Mouse (Mus musculus) kidney, embryonic 15.5 days (tissue): ENCODE results near the gene Akap12. TPM values are rescaled to one million over a fixed set of nuclear protein-coding genes. Genes with fewer than 3 reads are reported as not detected.

Source experiments
- ATAC-seq: fragments of 200-750 bp; cut with Nextera tagmentation; replicated peaks from 2 replicates; pipeline ENCODE4 v1.8.0; 2017; ENCODE audit warnings: moderate TSS enrichment; ENCODE audit not compliant: low FRiP score
- H3K27ac ChIP-seq: fragments of 300-500 bp; sonication (generic); 2 replicates; pipeline ENCODE4 v1.5.1; 2015; ENCODE audit warnings: mild to moderate bottlenecking, inconsistent platforms
- H3K27me3 ChIP-seq: fragments of 300-500 bp; sonication (generic); 2 replicates; pipeline ENCODE4 v1.6.1; 2015; ENCODE audit warnings: inconsistent platforms
- H3K36me3 ChIP-seq: fragments of 300-500 bp; sonication (generic); 2 replicates; pipeline ENCODE4 v1.6.1; 2015; ENCODE audit warnings: inconsistent platforms
- H3K4me1 ChIP-seq: fragments of 300-500 bp; sonication (generic); 2 replicates; pipeline ENCODE4 v1.6.1; 2015; ENCODE audit warnings: inconsistent platforms
- H3K4me2 ChIP-seq: fragments of 300-500 bp; sonication (generic); 2 replicates; pipeline ENCODE4 v1.6.1; 2015; ENCODE audit warnings: moderate library complexity, mild to moderate bottlenecking, inconsistent platforms
- H3K4me3 ChIP-seq: fragments of 300-500 bp; sonication (generic); replicated peaks from 2 replicates; pipeline ENCODE4 v1.5.1; 2015; ENCODE audit warnings: mild to moderate bottlenecking, inconsistent platforms
- H3K9ac ChIP-seq: fragments of 300-500 bp; sonication (generic); 2 replicates; pipeline ENCODE4 v1.6.1; 2015; ENCODE audit warnings: mild to moderate bottlenecking, inconsistent platforms
- H3K9me3 ChIP-seq: fragments of 300-500 bp; sonication (generic); replicated peaks from 2 replicates; pipeline ENCODE4 v1.6.1; 2016; ENCODE audit warnings: inconsistent platforms
- WGBS: fragments of 180-500 bp; shearing (Covaris S2); methylation state at CpG from one replicate; pipeline ENCODE4 v1.1.7; 2015; ENCODE audit warnings: mixed read lengths; 5-methylcytosine and 5-hydroxymethylcytosine counted together
- polyA plus RNA-seq: library from polyadenylated mRNA; unstranded; fragments of >200 nt; fragmentation: Nextera tagmentation; extraction: Ambion mirVana; gene quantifications from 2 replicates; pipeline ENCODE4 v1.2.1, GENCODE M21; 2015

The Akap12 gene
- polyA plus RNA-seq, 1 experiment from 2014 or later, result 94.1 TPM

DNA sequence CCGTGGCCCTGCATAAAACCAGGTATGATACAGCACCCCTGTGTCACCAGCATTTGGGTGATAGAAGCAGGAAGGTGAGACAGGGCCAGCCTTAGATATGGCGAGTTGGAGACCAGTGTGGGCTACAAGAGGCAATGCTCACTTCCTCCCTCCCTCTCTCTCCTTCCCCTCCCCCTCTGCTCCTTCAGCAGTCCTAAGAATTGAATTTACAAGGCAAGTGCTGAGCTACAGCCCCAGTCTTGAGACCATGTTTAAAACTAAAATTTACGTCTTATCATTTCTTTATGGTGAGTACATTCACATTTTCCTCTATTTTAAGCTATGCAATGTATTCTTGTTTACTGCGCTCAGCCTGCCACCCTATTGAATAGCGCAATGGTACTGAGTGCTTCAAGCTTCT lies 5.3 kb upstream of the Akap12 start:
- Histone ChIP-seq H3K27me3 (no peaks in the 10 kb centered on the region), H3K27ac (no peak overlapping the region), H3K4me2 (no peak overlapping the region), H3K9ac (no peak overlapping the region), H3K4me3 (no peak overlapping the region), H3K4me1 (peaks cover 9% of the 10 kb centered on the region), H3K9me3 (no peaks in the 10 kb centered on the region), H3K36me3 (no peaks in the 10 kb centered on the region)
- ATAC-seq, result no peak
- WGBS, result 78% methylated on average over 5 of the region's 5 CpGs

DNA sequence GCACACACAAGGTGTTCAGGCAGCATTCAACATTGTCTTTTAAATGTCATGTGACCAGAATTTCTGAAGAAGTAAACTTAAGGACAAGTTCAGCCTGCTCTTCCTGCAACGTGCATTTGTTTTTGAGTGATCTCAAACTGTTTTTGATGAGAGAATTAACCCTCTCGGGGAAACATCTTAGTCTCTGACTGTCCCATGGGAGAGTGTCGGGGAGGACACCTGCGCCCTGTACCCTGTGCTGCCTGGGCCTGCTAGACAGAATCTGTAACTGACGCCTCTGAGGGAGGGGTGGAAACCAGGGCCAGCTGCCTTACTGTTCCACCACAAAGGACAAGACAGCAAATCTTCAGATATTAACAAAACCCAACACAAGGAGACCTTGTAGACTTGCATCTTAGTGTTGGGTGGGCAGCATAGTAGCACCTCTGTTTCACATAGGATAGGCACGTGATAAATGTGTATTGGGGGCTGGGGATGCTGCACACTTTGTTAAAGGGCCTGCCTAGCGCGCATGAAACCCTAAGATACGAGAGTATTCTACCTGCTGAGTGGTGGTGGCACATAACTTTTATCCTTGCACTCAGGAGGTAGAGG lies 4.7 kb upstream of the Akap12 start:
- ATAC-seq, result no peak
- Histone ChIP-seq H3K27me3 (no peaks in the 10 kb centered on the region), H3K4me1 (peaks cover 10% of the 10 kb centered on the region), H3K9me3 (no peaks in the 10 kb centered on the region), H3K36me3 (no peaks in the 10 kb centered on the region), H3K4me3 (no peak overlapping the region), H3K27ac (no peak overlapping the region), H3K4me2 (no peak overlapping the region), H3K9ac (no peak overlapping the region)
- 80% methylated on average over 9 of the region's 9 CpGs for WGBS

DNA sequence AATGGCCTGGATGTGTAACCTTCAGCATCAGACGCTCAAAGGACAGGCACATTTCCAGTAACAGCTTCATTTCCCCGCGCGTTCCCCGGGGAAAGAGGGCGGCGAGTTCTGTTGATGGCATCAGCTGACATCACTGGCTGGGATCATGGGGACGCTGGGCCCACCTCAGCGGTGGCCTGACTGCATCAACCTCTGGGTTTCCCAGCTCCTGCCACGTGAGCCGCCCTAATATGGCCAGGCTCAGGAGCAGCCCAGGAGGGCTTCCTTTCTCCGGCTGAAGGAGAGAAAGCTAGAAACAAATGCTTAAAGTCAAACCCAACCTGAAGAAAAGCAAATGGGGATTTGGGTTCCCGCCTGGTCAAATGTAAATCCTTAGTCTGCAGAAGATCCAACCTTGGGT lies 539 bp upstream of the Akap12 start:
- Histone ChIP-seq H3K9ac (peak overlapping the region; percentile 68; the same call in 1 of the 2 replicates), H3K27ac (0 out of 2 replicates have a peak overlapping the region, but pooled peaks have one; percentile 75), H3K36me3 (no peaks in the 10 kb centered on the region), H3K9me3 (no peaks in the 10 kb centered on the region), H3K27me3 (no peaks in the 10 kb centered on the region), H3K4me3 (peak overlapping the region; percentile 77), H3K4me2 (peak overlapping the region; percentile 95), H3K4me1 (peaks cover 19% of the 10 kb centered on the region)
- WGBS, result 6% methylated on average over 13 of the region's 13 CpGs
- peak; percentile 73 for ATAC-seq

DNA sequence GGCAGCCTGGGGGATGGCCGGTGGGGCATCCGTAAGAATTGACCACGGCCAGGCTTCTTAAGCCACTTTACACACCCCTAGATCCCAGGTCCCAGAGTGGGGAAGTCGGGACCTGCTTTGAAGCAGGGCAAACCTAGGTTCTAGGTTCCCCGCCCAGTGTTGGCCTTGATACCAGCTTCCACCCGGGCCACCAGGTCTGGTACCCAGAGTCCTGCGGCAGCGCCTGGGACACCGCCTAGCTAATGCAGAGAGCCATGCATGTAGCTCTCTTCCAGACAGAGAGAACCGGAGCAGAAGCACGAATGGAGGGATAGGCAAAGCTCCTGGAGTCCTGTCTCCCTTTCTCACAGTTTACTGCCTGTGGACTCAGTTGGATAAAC lies 741 bp downstream of the Akap12 start:
- Histone ChIP-seq H3K4me2 (peak overlapping the region; percentile 95), H3K4me1 (peaks cover 19% of the 10 kb centered on the region), H3K36me3 (no peaks in the 10 kb centered on the region), H3K27ac (peak overlapping the region; percentile 75), H3K9ac (peak overlapping the region; percentile 68), H3K4me3 (peak overlapping the region; percentile 77), H3K9me3 (no peaks in the 10 kb centered on the region), H3K27me3 (no peaks in the 10 kb centered on the region)
- whole genome bisulfite sequencing, result 2% methylated on average over 11 of the region's 11 CpGs
- ATAC-seq, result peak; percentile 45

DNA sequence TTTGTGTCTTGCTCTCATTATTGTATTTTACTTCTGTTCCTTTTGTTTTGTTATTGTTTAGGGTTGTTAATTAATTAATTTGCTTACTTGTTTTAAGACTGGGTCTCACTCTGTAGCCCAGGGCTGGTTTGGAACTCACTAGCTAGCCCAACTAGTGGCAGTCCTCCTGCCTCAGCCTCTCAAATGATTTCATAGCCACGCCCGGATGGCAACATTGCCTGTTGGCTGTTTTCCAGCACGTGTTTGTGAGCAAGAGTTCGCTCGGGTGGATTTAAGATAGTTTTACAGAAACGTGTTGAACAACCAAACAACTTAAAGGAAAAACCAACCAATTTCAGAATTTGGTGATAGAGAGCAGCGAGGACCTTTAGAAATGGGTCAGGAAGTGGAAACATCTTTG lies 1.3 kb downstream of the Akap12 start:
- H3K4me2 ChIP-seq, result peak overlapping the region; percentile 95
- no peaks in the 10 kb centered on the region for H3K9me3 ChIP-seq
- H3K9ac ChIP-seq, result no peak overlapping the region
- H3K4me3 ChIP-seq, result peak overlapping the region; percentile 77
- H3K4me1 ChIP-seq, result peaks cover 19% of the 10 kb centered on the region
- no peaks in the 10 kb centered on the region for H3K36me3 ChIP-seq
- no peaks in the 10 kb centered on the region for H3K27me3 ChIP-seq
- no peak overlapping the region for H3K27ac ChIP-seq
- ATAC-seq, result no peak
- 76% methylated on average over 7 of the region's 7 CpGs for WGBS

DNA sequence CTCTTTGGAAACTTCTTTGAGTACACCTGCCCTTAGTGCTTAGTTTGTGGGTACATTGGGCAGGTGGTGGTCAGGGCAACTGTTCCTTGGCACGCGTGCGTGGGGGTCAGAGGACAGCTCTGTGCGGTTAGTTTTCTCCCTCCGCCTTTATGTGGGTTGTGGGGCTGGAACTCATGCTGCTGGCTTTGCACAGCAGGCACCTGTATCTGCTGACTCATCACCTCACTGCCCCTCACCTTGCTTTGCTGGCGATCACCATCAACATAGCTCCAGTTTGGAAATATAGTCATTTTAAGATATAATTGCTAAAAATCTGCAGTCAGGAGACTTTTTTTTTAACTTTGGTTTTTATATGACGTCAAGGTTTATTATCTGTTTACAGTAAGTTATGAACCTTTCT lies 2.0 kb downstream of the Akap12 start:
- H3K36me3 ChIP-seq, result no peaks in the 10 kb centered on the region
- peak overlapping the region; percentile 77 for H3K4me3 ChIP-seq
- 90% methylated on average over 7 of the region's 7 CpGs for WGBS
- H3K27me3 ChIP-seq, result no peaks in the 10 kb centered on the region
- peaks cover 19% of the 10 kb centered on the region for H3K4me1 ChIP-seq
- ATAC-seq, result no peak
- H3K27ac ChIP-seq, result no peak overlapping the region
- no peak overlapping the region for H3K9ac ChIP-seq
- no peaks in the 10 kb centered on the region for H3K9me3 ChIP-seq
- H3K4me2 ChIP-seq, result peak overlapping the region; percentile 95

DNA sequence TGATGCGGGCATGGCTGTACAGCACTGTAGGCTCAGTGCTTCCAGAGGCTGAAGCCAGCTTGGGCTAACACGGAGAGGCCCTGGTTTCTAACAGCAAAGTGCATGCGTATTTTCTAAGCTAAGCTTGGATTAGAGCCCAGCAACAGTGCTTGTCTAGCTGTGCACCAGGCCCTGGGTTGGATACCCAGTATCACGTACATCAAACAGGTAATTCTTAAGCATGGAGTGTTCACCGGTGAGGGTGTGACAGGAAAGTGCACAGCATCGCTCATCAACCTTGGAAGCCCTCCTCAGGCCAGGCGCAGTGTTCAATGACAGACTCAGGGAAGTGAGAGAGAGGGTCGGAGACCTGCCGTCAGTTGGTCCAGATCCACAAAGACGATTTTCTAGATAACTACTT lies 9.4 kb downstream of the Akap12 start:
- Histone ChIP-seq H3K9ac (no peak overlapping the region), H3K36me3 (no peaks in the 10 kb centered on the region), H3K4me1 (peaks cover 12% of the 10 kb centered on the region), H3K9me3 (no peaks in the 10 kb centered on the region), H3K27me3 (no peaks in the 10 kb centered on the region), H3K4me2 (no peak overlapping the region), H3K4me3 (no peak overlapping the region), H3K27ac (no peak overlapping the region)
- 93% methylated on average over 10 of the region's 10 CpGs for WGBS
- ATAC-seq, result no peak

DNA sequence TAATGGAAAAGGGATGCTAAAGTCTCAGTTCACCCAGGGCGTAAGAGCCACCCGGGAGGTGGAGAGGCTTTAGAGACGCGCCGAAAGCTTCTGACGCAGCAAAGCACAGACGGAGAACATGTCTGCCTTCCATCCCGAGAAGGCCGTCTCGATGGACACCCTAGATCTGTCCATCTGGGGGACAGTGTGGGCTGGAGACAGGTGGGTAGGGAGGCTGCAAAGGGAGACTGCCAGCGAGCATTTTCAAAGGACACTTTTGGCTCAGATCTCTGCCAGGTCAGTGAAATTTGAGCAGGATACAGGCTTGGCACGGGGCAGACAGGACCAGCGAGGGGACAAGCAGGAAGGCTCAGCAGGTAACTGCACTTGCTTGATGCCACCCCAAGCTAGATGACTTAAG lies 9.9 kb downstream of the Akap12 start:
- no peaks in the 10 kb centered on the region for H3K9me3 ChIP-seq
- H3K27me3 ChIP-seq, result no peaks in the 10 kb centered on the region
- no peak overlapping the region for H3K4me2 ChIP-seq
- no peaks in the 10 kb centered on the region for H3K36me3 ChIP-seq
- no peak overlapping the region for H3K9ac ChIP-seq
- no peak overlapping the region for H3K4me3 ChIP-seq
- H3K4me1 ChIP-seq, result peaks cover 12% of the 10 kb centered on the region
- WGBS, result 90% methylated on average over 13 of the region's 13 CpGs
- ATAC-seq, result no peak
- no peak overlapping the region for H3K27ac ChIP-seq

DNA sequence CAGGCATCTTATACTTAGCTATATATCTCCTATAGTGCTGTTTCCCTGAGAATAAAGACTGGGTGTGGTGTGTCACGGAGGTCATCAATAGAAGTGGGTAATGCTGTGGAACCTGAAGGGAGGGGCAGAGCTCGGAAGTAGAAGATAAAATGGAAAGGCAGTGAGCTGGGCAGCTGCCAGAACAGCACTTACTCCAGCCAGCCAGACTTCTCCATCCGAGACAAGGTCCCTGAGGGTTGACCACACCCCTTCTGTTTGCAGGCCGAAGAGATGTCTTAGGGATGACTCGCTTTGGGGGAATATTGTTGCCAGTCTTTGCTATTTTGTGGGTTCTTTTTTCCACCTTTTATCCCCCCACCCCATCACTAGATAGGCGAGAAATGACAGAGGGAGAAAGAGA lies 11.9 kb downstream of the Akap12 start:
- no peak overlapping the region for H3K4me3 ChIP-seq
- WGBS, result 52% methylated on average over 6 of the region's 6 CpGs
- H3K4me2 ChIP-seq, result no peak overlapping the region
- H3K9ac ChIP-seq, result no peak overlapping the region
- peaks cover 12% of the 10 kb centered on the region for H3K4me1 ChIP-seq
- 0 out of 2 replicates have a peak overlapping the region, but pooled peaks have one; percentile 9 for H3K27ac ChIP-seq
- H3K27me3 ChIP-seq, result no peaks in the 10 kb centered on the region
- no peak for ATAC-seq
- H3K9me3 ChIP-seq, result no peaks in the 10 kb centered on the region
- no peaks in the 10 kb centered on the region for H3K36me3 ChIP-seq

DNA sequence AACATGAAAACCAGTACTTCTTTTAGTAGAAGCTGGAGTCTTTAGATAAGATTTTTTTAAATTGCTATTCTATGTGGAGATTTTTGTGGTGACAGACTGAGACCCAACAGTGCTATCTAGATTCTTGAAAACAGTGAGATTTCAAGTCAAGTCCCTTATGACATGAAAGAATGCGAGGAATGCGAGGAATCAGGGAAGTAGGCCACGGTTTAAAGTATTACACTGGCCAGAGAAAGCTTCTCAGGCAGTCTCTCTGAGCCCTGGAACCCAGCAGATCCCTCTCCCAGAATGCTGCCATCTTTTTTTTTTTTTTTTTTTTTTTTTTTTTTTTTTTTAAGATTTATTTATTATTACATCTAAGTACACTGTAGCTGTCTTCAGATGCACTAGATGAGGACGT lies 16.2 kb downstream of the Akap12 start:
- no peaks in the 10 kb centered on the region for H3K36me3 ChIP-seq
- H3K4me1 ChIP-seq, result peaks cover 21% of the 10 kb centered on the region
- H3K9ac ChIP-seq, result no peak overlapping the region
- ATAC-seq, result 0 out of 2 replicates have a peak, but pooled peaks have one; percentile 47
- H3K27ac ChIP-seq, result 0 out of 2 replicates have a peak overlapping the region, but pooled peaks have one; percentile 1
- H3K4me3 ChIP-seq, result no peak overlapping the region
- H3K9me3 ChIP-seq, result no peaks in the 10 kb centered on the region
- H3K4me2 ChIP-seq, result no peak overlapping the region
- H3K27me3 ChIP-seq, result no peaks in the 10 kb centered on the region
- WGBS, result 66% methylated on average over 4 of the region's 4 CpGs

DNA sequence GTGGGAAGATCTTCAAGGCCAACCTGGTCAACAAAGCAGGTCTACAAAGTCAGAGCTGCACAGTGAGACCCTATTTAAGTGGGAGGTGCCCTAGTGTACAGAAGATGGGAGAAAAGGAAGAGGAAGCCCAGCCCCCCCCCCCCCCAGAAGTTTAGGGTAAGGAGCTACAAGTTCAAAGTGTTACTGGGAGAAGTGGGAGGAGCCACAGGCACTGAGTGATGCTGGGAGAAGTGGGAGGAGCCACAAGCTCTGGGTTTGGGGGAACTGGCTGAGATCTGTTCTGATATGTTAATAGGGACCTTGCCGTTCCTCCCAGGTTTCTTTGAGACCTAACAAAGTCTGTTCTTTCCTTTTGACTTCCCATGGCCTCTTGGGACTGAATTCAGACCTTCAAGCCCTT lies 18.6 kb downstream of the Akap12 start:
- WGBS, result 70% methylated on average over 1 of the region's 1 CpGs
- H3K4me1 ChIP-seq, result peaks cover 20% of the 10 kb centered on the region
- no peaks in the 10 kb centered on the region for H3K9me3 ChIP-seq
- no peaks in the 10 kb centered on the region for H3K36me3 ChIP-seq
- H3K4me3 ChIP-seq, result no peak overlapping the region
- H3K9ac ChIP-seq, result no peak overlapping the region
- H3K27ac ChIP-seq, result peak overlapping the region; percentile 85
- no peaks in the 10 kb centered on the region for H3K27me3 ChIP-seq
- H3K4me2 ChIP-seq, result no peak overlapping the region
- ATAC-seq, result no peak

DNA sequence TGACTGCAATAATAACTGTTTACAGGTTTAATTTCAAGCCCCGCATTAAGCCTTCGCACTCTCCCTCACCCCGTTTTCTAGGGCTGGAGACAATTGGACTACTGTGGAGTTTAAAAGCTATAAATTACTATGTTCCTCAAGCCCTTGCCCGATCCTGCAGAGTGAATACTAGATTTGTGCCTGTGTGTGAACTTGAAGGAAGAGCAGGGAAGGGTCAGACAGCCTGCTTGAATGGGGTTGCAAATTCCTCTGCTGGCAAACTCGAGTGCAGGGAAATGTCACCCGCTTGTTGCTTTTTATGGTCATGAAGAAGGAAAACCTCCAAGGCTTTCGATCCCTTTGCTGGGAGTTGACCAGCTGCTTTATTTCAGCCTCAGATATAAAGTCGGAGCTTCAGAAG lies 19.6 kb downstream of the Akap12 start:
- Histone ChIP-seq H3K27me3 (no peaks in the 10 kb centered on the region), H3K27ac (peak overlapping the region; percentile 85), H3K4me3 (no peak overlapping the region), H3K9ac (no peak overlapping the region), H3K4me1 (peaks cover 28% of the 10 kb centered on the region), H3K9me3 (no peaks in the 10 kb centered on the region), H3K4me2 (no peak overlapping the region), H3K36me3 (no peaks in the 10 kb centered on the region)
- 22% methylated on average over 8 of the region's 8 CpGs for WGBS
- ATAC-seq, result peak; percentile 55

DNA sequence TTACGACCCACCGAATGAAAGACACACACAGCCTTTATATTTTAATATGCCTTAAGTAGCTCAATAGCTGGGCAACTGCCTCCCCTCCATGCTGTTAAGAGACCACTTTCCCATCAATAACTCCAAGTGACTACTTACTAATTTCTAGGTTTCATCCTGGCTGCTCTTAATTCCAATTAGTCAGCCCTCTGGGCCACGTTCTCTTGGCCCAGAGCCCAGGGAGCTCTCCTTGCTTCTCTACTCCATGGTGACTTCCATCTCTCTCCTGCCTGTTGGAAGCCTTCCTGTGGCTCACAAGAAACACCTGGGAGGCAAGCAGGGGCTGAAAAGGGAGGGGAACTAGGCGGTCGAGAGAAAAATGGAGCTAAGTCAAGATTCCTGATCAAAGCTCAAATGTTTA lies 23.0 kb downstream of the Akap12 start:
- Histone ChIP-seq H3K9me3 (no peaks in the 10 kb centered on the region), H3K4me1 (peaks cover 35% of the 10 kb centered on the region), H3K9ac (no peak overlapping the region), H3K27me3 (no peaks in the 10 kb centered on the region), H3K4me3 (no peak overlapping the region), H3K4me2 (no peak overlapping the region), H3K36me3 (no peaks in the 10 kb centered on the region), H3K27ac (no peak overlapping the region)
- no peak for ATAC-seq
- WGBS, result 48% methylated on average over 5 of the region's 5 CpGs
